Mouse (Mus musculus): ENCODE data around the gene Tmem43.

DNA sequence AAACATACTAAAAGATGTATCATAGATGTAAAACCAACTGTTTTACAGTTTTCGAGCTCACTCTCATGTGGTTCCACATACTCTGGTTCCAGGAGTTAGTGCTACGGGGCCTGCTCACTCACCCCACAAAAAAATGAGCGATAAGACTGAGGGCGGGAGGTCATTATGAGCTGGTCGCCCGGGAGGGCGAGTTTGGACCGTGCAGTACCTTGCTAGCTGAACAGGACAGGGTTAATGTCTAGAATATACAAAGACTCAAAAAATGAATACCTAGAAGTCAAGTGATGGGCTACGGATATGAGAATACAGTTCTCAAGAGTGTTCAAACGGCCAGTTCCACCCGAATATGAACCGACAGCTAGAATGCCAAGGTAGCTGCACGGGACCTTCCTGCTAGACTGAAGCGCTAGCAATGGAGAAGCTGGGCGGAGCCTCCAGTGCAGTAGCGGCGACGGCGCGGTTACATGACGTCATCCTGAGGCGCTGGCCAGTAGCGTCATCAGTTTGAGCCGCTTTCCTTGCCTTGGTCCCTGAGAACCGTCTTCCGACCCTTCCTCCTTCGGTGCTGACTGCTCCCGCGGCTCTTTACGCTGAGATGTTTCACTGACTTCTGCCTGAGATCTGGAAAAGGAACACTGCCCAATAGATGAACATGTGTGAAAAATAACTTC is 32.9 kb upstream of the Tmem43 start:
- no peak for TF ChIP-seq CTCF (conservative IDR thresholded peaks at IDR 0.05; ENCODE audit: insufficient read depth, insufficient read length, low read depth, low read length)
- peak; percentile 61 for TF ChIP-seq POLR2A (IDR thresholded peaks at IDR 0.05; ENCODE audit: low read depth, low read length)
